Comparison of ENCODE assay signal across 8 mouse cellular contexts in genomic region chr9:72666352-72667021, GRCm38 (mm10). TPM values are rescaled to one million over a fixed set of nuclear protein-coding genes. Genes with fewer than 3 reads are reported as not detected.
A peak's percentile ranks its signal among the peaks of the same experiment; 100 is the strongest.
DNase-seq lines count a peak whose midpoint lies in the region; ATAC-seq and TF ChIP-seq lines count a peak whose summit lies in the region.
"Not testable (repeated sequence)": the region's sequence is repeated elsewhere in the genome, so short reads cannot be mapped to it uniquely, and the experiment has no call there.

No protein-coding gene starts in this region.

- not testable (repeated sequence) for H3K4me3 ChIP-seq in ES-Bruce4 (ENCODE audit: low read depth, low read length); embryonic facial prominence, embryonic 13.5 days; forebrain, embryonic 15.5 days; heart, embryonic 13.5 days; kidney, embryonic 14.5 days (ENCODE audit: low read length); limb, embryonic 14.5 days (replicated peaks; ENCODE audit: low read length); lung, embryonic 14.5 days (ENCODE audit: low read depth, low read length); neural tube, embryonic 13.5 days

- TF ChIP-seq POLR2A in ES-Bruce4 (IDR thresholded peaks at IDR 0.05; ENCODE audit: insufficient read depth, low read length); limb, embryonic 14.5 days (IDR thresholded peaks at IDR 0.05; ENCODE audit: borderline replicate concordance, extremely low read depth, insufficient read depth, insufficient read length): not testable (repeated sequence)

- DNase-seq in limb, embryonic 14.5 days (ENCODE audit: low spot score); lung, embryonic 14.5 days: not testable (repeated sequence)

- H3K4me1 ChIP-seq in ES-Bruce4 (ENCODE audit: control insufficient read depth, insufficient read depth, low read length); lung, embryonic 14.5 days (ENCODE audit: insufficient read depth): not testable (repeated sequence)
- peaks cover 46% of the 10 kb centered on the region for H3K4me1 ChIP-seq in embryonic facial prominence, embryonic 13.5 days
- peaks cover 56% of the 10 kb centered on the region for H3K4me1 ChIP-seq in forebrain, embryonic 15.5 days
- peaks cover 52% of the 10 kb centered on the region for H3K4me1 ChIP-seq in heart, embryonic 13.5 days
- peaks cover 26% of the 10 kb centered on the region for H3K4me1 ChIP-seq in kidney, embryonic 14.5 days (ENCODE audit: control insufficient read depth, insufficient read depth, low read length)
- peaks cover 27% of the 10 kb centered on the region for H3K4me1 ChIP-seq in limb, embryonic 14.5 days (ENCODE audit: control insufficient read depth, insufficient read depth, low read length)
- peaks cover 60% of the 10 kb centered on the region for H3K4me1 ChIP-seq in neural tube, embryonic 13.5 days (replicated peaks)

- H3K9ac ChIP-seq in ES-Bruce4 (ENCODE audit: low read depth, poor library complexity, severe bottlenecking), result peak overlapping the region; percentile 99
- H3K9ac ChIP-seq in embryonic facial prominence, embryonic 13.5 days; forebrain, embryonic 15.5 days (replicated peaks); kidney, embryonic 14.5 days (ENCODE audit: low read depth, low read length); limb, embryonic 14.5 days (ENCODE audit: low read depth, low read length, severe bottlenecking); lung, embryonic 14.5 days; neural tube, embryonic 13.5 days: not testable (repeated sequence)
- peak overlapping the region; percentile 100; the same call in 1 of the 2 replicates for H3K9ac ChIP-seq in heart, embryonic 13.5 days

- peaks cover 65% of the 10 kb centered on the region for H3K36me3 ChIP-seq in ES-Bruce4 (ENCODE audit: control insufficient read depth, insufficient read depth, low read length, poor library complexity, severe bottlenecking)
- peaks cover 63% of the 10 kb centered on the region for H3K36me3 ChIP-seq in embryonic facial prominence, embryonic 13.5 days
- peaks cover 30% of the 10 kb centered on the region for H3K36me3 ChIP-seq in forebrain, embryonic 15.5 days
- H3K36me3 ChIP-seq in heart, embryonic 13.5 days, result peaks cover 74% of the 10 kb centered on the region
- peaks cover 62% of the 10 kb centered on the region for H3K36me3 ChIP-seq in kidney, embryonic 14.5 days (ENCODE audit: control insufficient read depth, insufficient read depth, low read length)
- peaks cover 63% of the 10 kb centered on the region for H3K36me3 ChIP-seq in limb, embryonic 14.5 days (ENCODE audit: control insufficient read depth, insufficient read depth, low read length)
- peaks cover 70% of the 10 kb centered on the region for H3K36me3 ChIP-seq in lung, embryonic 14.5 days (ENCODE audit: insufficient read depth)
- peaks cover 37% of the 10 kb centered on the region for H3K36me3 ChIP-seq in neural tube, embryonic 13.5 days

- ATAC-seq in embryonic facial prominence, embryonic 13.5 days (ENCODE audit: insufficient number of reproducible peaks, insufficient read depth, low FRiP score, low TSS enrichment, low read depth); forebrain, embryonic 15.5 days (replicated peaks); heart, embryonic 13.5 days (ENCODE audit: extremely low read depth, insufficient number of reproducible peaks, low FRiP score, low TSS enrichment); kidney, embryonic 14.5 days (ENCODE audit: low FRiP score, low TSS enrichment); limb, embryonic 14.5 days (ENCODE audit: low FRiP score, low read depth); lung, embryonic 14.5 days (ENCODE audit: insufficient read depth); neural tube, embryonic 13.5 days (ENCODE audit: low read depth): not testable (repeated sequence)

- not testable (repeated sequence) for H3K27me3 ChIP-seq in ES-Bruce4 (ENCODE audit: control insufficient read depth, insufficient read depth, low read length, poor library complexity, severe bottlenecking); embryonic facial prominence, embryonic 13.5 days; forebrain, embryonic 15.5 days; heart, embryonic 13.5 days (replicated peaks); kidney, embryonic 14.5 days (ENCODE audit: control insufficient read depth, insufficient read depth, low read length); limb, embryonic 14.5 days (ENCODE audit: control insufficient read depth, insufficient read depth, low read length); lung, embryonic 14.5 days (ENCODE audit: insufficient read depth, low read length); neural tube, embryonic 13.5 days

- H3K27ac ChIP-seq in ES-Bruce4 (ENCODE audit: insufficient read depth, low read length); kidney, embryonic 14.5 days (ENCODE audit: low read depth, low read length); limb, embryonic 14.5 days (replicated peaks; ENCODE audit: low read depth, low read length); neural tube, embryonic 13.5 days (replicated peaks): not testable (repeated sequence)
- 0 out of 2 replicates have a peak overlapping the region, but pooled peaks have one; percentile 7 for H3K27ac ChIP-seq in embryonic facial prominence, embryonic 13.5 days
- 0 out of 2 replicates have a peak overlapping the region, but pooled peaks have one; percentile 99 for H3K27ac ChIP-seq in forebrain, embryonic 15.5 days (replicated peaks)
- 0 out of 2 replicates have a peak overlapping the region, but pooled peaks have one; percentile 10 for H3K27ac ChIP-seq in heart, embryonic 13.5 days (replicated peaks)
- peak overlapping the region; percentile 36; the same call in 1 of the 2 replicates for H3K27ac ChIP-seq in lung, embryonic 14.5 days (ENCODE audit: low read depth)

- 83% methylated on average over 7 of the region's 8 CpGs for WGBS in embryonic facial prominence, embryonic 13.5 days
- 78% methylated on average over 7 of the region's 8 CpGs for WGBS in forebrain, embryonic 15.5 days
- 69% methylated on average over 7 of the region's 8 CpGs for WGBS in heart, embryonic 13.5 days
- 84% methylated on average over 6 of the region's 8 CpGs for WGBS in kidney, embryonic 14.5 days
- WGBS in limb, embryonic 14.5 days, result 83% methylated on average over 6 of the region's 8 CpGs
- 72% methylated on average over 6 of the region's 8 CpGs for WGBS in lung, embryonic 14.5 days
- WGBS in neural tube, embryonic 13.5 days, result 86% methylated on average over 6 of the region's 8 CpGs

- TF ChIP-seq EP300 in ES-Bruce4 (IDR thresholded peaks at IDR 0.05; ENCODE audit: insufficient read depth, low read depth, low read length), result not testable (repeated sequence)

- 0 out of 2 replicates have a peak overlapping the region, but pooled peaks have one; percentile 3 for H3K4me2 ChIP-seq in embryonic facial prominence, embryonic 13.5 days
- not testable (repeated sequence) for H3K4me2 ChIP-seq in forebrain, embryonic 15.5 days (replicated peaks)
- H3K4me2 ChIP-seq in heart, embryonic 13.5 days, result peak overlapping the region; percentile 96
- peak overlapping the region; percentile 15; the same call in 1 of the 2 replicates for H3K4me2 ChIP-seq in kidney, embryonic 14.5 days (replicated peaks; ENCODE audit: low read depth, low read length)
- H3K4me2 ChIP-seq in limb, embryonic 14.5 days (replicated peaks; ENCODE audit: low read depth, low read length, severe bottlenecking), result peak overlapping the region; percentile 7; the same call in 1 of the 2 replicates
- H3K4me2 ChIP-seq in lung, embryonic 14.5 days, result peak overlapping the region; percentile 89; the same call in 1 of the 2 replicates
- peak overlapping the region; percentile 92 for H3K4me2 ChIP-seq in neural tube, embryonic 13.5 days

- H3K9me3 ChIP-seq in ES-Bruce4 (replicated peaks; ENCODE audit: control insufficient read depth, insufficient read depth, low read length, poor library complexity, severe bottlenecking); embryonic facial prominence, embryonic 13.5 days; forebrain, embryonic 15.5 days; heart, embryonic 13.5 days; kidney, embryonic 14.5 days (ENCODE audit: control insufficient read depth, low read length); limb, embryonic 14.5 days (ENCODE audit: control insufficient read depth, low read length); lung, embryonic 14.5 days (ENCODE audit: low read depth, low read length); neural tube, embryonic 13.5 days: not testable (repeated sequence)

- not testable (repeated sequence) for TF ChIP-seq CTCF in ES-Bruce4 (IDR thresholded peaks at IDR 0.05; ENCODE audit: low read depth, low read length); lung, embryonic 14.5 days (IDR thresholded peaks at IDR 0.05; ENCODE audit: low read depth)

RNA-seq across cellular contexts. Expression of gene Nedd4, which starts 4.3 kb away (rescaled TPM):
- 1,167 and 1,184 TPM in 2 replicates for polyA plus RNA-seq in ES-Bruce4 (2011; ENCODE audit: insufficient read depth, insufficient read length, low read depth, missing spikeins)
- polyA plus RNA-seq in embryonic facial prominence, embryonic 13.5 days (2015; fragmentation: Nextera tagmentation; extraction: Ambion mirVana), result 659 and 711 TPM in 2 replicates
- 433 and 447 TPM in 2 replicates for polyA plus RNA-seq in forebrain, embryonic 15.5 days (2015; fragmentation: Nextera tagmentation; extraction: Ambion mirVana)
- polyA plus RNA-seq in heart, embryonic 13.5 days (2015; fragmentation: Nextera tagmentation; extraction: Ambion mirVana), result 468 and 480 TPM in 2 replicates
- 448 and 806 TPM in 2 replicates for polyA plus RNA-seq in kidney, embryonic 14.5 days (2014; fragmentation: Nextera tagmentation; extraction: Ambion mirVana)
- polyA plus RNA-seq in limb, embryonic 14.5 days (2012; rRNA removed), result 783 and 859 TPM in 2 replicates
- 684 and 772 TPM in 2 replicates for polyA plus RNA-seq in limb, embryonic 14.5 days (2014; fragmentation: Nextera tagmentation; extraction: Ambion mirVana)
- polyA plus RNA-seq in lung, embryonic 14.5 days (2014; fragmentation: Nextera tagmentation; extraction: Ambion mirVana), result 802 and 805 TPM in 2 replicates
- polyA plus RNA-seq in neural tube, embryonic 13.5 days (2015; fragmentation: Nextera tagmentation; extraction: Ambion mirVana), result 475 and 521 TPM in 2 replicates
